Mouse (Mus musculus): ENCODE results near the gene Rapgef6. TPM values are rescaled to one million over a fixed set of nuclear protein-coding genes. Genes with fewer than 3 reads are reported as not detected.

Gene Rapgef6
- polyA plus RNA-seq, 1 experiment from 2014 or later = 33.2 TPM

- WGBS = 70% methylated on average over 2 of the region's 2 CpGs
- no peak for ATAC-seq (ENCODE audit: insufficient read depth)
- DNase-seq = no peak
Observed at GRCm38 (mm10) chr11:54533834-54534233, 11.2 kb downstream of the Rapgef6 start.

GRCm38 (mm10) chr11:54534871-54535270 is 12.2 kb downstream of the Rapgef6 start:
- no peak overlapping the region for H3K4me2 ChIP-seq
- peak; percentile 87 for TF ChIP-seq CTCF (IDR thresholded peaks at IDR 0.05; ENCODE audit: low read depth)
- no peak overlapping the region for H3K9ac ChIP-seq
- H3K9me3 ChIP-seq (ENCODE audit: low read depth, low read length) = no peaks in the 10 kb centered on the region
- no peak for ATAC-seq (ENCODE audit: insufficient read depth)
- DNase-seq = peak; percentile 84
- no peaks in the 10 kb centered on the region for H3K36me3 ChIP-seq (ENCODE audit: insufficient read depth)
- peaks cover 8% of the 10 kb centered on the region; the same call in 1 of the 2 replicates for H3K4me1 ChIP-seq (ENCODE audit: insufficient read depth)
- no peak overlapping the region for H3K27ac ChIP-seq (ENCODE audit: low read depth)
- no peaks in the 10 kb centered on the region for H3K27me3 ChIP-seq (ENCODE audit: insufficient read depth, low read length)
- H3K4me3 ChIP-seq (ENCODE audit: low read depth, low read length) = no peak overlapping the region
- 47% methylated on average over 6 of the region's 6 CpGs for WGBS

More at GRCm38 (mm10) chr11:54533834-54534233, 11.2 kb downstream of the Rapgef6 start:
- Histone ChIP-seq H3K36me3 (ENCODE audit: insufficient read depth) (no peaks in the 10 kb centered on the region), H3K4me3 (ENCODE audit: low read depth, low read length) (no peak overlapping the region), H3K27me3 (ENCODE audit: insufficient read depth, low read length) (no peaks in the 10 kb centered on the region), H3K9me3 (ENCODE audit: low read depth, low read length) (no peaks in the 10 kb centered on the region), H3K27ac (ENCODE audit: low read depth) (no peak overlapping the region), H3K4me2 (no peak overlapping the region), H3K4me1 (ENCODE audit: insufficient read depth) (peaks cover 8% of the 10 kb centered on the region; the same call in 1 of the 2 replicates), H3K9ac (no peak overlapping the region)
- TF ChIP-seq CTCF (IDR thresholded peaks at IDR 0.05; ENCODE audit: low read depth) = no peak

GRCm38 (mm10) chr11:54539031-54539430 is 16.4 kb downstream of the Rapgef6 start:
- no peak for TF ChIP-seq CTCF (IDR thresholded peaks at IDR 0.05; ENCODE audit: low read depth)
- Histone ChIP-seq H3K4me2 (no peak overlapping the region), H3K9ac (no peak overlapping the region), H3K27ac (ENCODE audit: low read depth) (no peak overlapping the region), H3K9me3 (ENCODE audit: low read depth, low read length) (no peaks in the 10 kb centered on the region), H3K36me3 (ENCODE audit: insufficient read depth) (no peaks in the 10 kb centered on the region), H3K4me1 (ENCODE audit: insufficient read depth) (no peaks in the 10 kb centered on the region), H3K27me3 (ENCODE audit: insufficient read depth, low read length) (no peaks in the 10 kb centered on the region), H3K4me3 (ENCODE audit: low read depth, low read length) (no peak overlapping the region)
- 42% methylated on average over 2 of the region's 2 CpGs for WGBS
- DNase-seq = no peak
- no peak for ATAC-seq (ENCODE audit: insufficient read depth)

GRCm38 (mm10) chr11:54539486-54539885 is 16.8 kb downstream of the Rapgef6 start:
- ATAC-seq (ENCODE audit: insufficient read depth) = no peak
- DNase-seq = no peak
- Histone ChIP-seq H3K4me1 (ENCODE audit: insufficient read depth) (no peaks in the 10 kb centered on the region), H3K27me3 (ENCODE audit: insufficient read depth, low read length) (no peaks in the 10 kb centered on the region), H3K4me3 (ENCODE audit: low read depth, low read length) (no peak overlapping the region), H3K4me2 (no peak overlapping the region), H3K9me3 (ENCODE audit: low read depth, low read length) (no peaks in the 10 kb centered on the region), H3K36me3 (ENCODE audit: insufficient read depth) (no peaks in the 10 kb centered on the region), H3K9ac (no peak overlapping the region), H3K27ac (ENCODE audit: low read depth) (no peak overlapping the region)
- no peak for TF ChIP-seq CTCF (IDR thresholded peaks at IDR 0.05; ENCODE audit: low read depth)
- 55% methylated on average over 2 of the region's 2 CpGs for WGBS

GRCm38 (mm10) chr11:54540328-54540727 is 17.7 kb downstream of the Rapgef6 start:
- ATAC-seq (ENCODE audit: insufficient read depth) = no peak
- no peaks in the 10 kb centered on the region for H3K27me3 ChIP-seq (ENCODE audit: insufficient read depth, low read length)
- TF ChIP-seq CTCF (IDR thresholded peaks at IDR 0.05; ENCODE audit: low read depth) = no peak
- no peak overlapping the region for H3K9ac ChIP-seq
- DNase-seq = no peak
- H3K4me2 ChIP-seq = no peak overlapping the region
- H3K4me3 ChIP-seq (ENCODE audit: low read depth, low read length) = no peak overlapping the region
- H3K4me1 ChIP-seq (ENCODE audit: insufficient read depth) = no peaks in the 10 kb centered on the region
- H3K36me3 ChIP-seq (ENCODE audit: insufficient read depth) = no peaks in the 10 kb centered on the region
- H3K9me3 ChIP-seq (ENCODE audit: low read depth, low read length) = no peaks in the 10 kb centered on the region
- no peak overlapping the region for H3K27ac ChIP-seq (ENCODE audit: low read depth)

- Histone ChIP-seq H3K4me3 (ENCODE audit: low read depth, low read length) (no peak overlapping the region), H3K4me2 (no peak overlapping the region), H3K36me3 (ENCODE audit: insufficient read depth) (no peaks in the 10 kb centered on the region), H3K9me3 (ENCODE audit: low read depth, low read length) (no peaks in the 10 kb centered on the region), H3K27me3 (ENCODE audit: insufficient read depth, low read length) (no peaks in the 10 kb centered on the region), H3K27ac (ENCODE audit: low read depth) (no peak overlapping the region), H3K9ac (no peak overlapping the region), H3K4me1 (ENCODE audit: insufficient read depth) (no peaks in the 10 kb centered on the region)
- TF ChIP-seq CTCF (IDR thresholded peaks at IDR 0.05; ENCODE audit: low read depth) = no peak
- ATAC-seq (ENCODE audit: insufficient read depth) (no peak), DNase-seq (no peak)
Observed at GRCm38 (mm10) chr11:54542414-54542813, 19.8 kb downstream of the Rapgef6 start.

- Histone ChIP-seq H3K36me3 (ENCODE audit: insufficient read depth) (no peaks in the 10 kb centered on the region), H3K4me3 (ENCODE audit: low read depth, low read length) (no peak overlapping the region), H3K27ac (ENCODE audit: low read depth) (no peak overlapping the region), H3K9me3 (ENCODE audit: low read depth, low read length) (no peaks in the 10 kb centered on the region), H3K9ac (no peak overlapping the region), H3K27me3 (ENCODE audit: insufficient read depth, low read length) (no peaks in the 10 kb centered on the region), H3K4me1 (ENCODE audit: insufficient read depth) (no peaks in the 10 kb centered on the region), H3K4me2 (no peak overlapping the region)
- DNase-seq = no peak
- 85% methylated on average over 2 of the region's 2 CpGs for WGBS
- ATAC-seq (ENCODE audit: insufficient read depth) = no peak
- no peak for TF ChIP-seq CTCF (IDR thresholded peaks at IDR 0.05; ENCODE audit: low read depth)
Observed at GRCm38 (mm10) chr11:54554970-54555369, 32.3 kb downstream of the Rapgef6 start.

GRCm38 (mm10) chr11:54562761-54563160 is 40.1 kb downstream of the Rapgef6 start:
- Histone ChIP-seq H3K9me3 (ENCODE audit: low read depth, low read length) (no peaks in the 10 kb centered on the region), H3K36me3 (ENCODE audit: insufficient read depth) (no peaks in the 10 kb centered on the region), H3K27ac (ENCODE audit: low read depth) (no peak overlapping the region), H3K9ac (no peak overlapping the region), H3K4me3 (ENCODE audit: low read depth, low read length) (no peak overlapping the region), H3K4me1 (ENCODE audit: insufficient read depth) (no peaks in the 10 kb centered on the region), H3K27me3 (ENCODE audit: insufficient read depth, low read length) (no peaks in the 10 kb centered on the region), H3K4me2 (no peak overlapping the region)
- ATAC-seq (ENCODE audit: insufficient read depth) = no peak
- 86% methylated on average over 5 of the region's 5 CpGs for WGBS
- DNase-seq = peak; percentile 54
- TF ChIP-seq CTCF (IDR thresholded peaks at IDR 0.05; ENCODE audit: low read depth) = peak; percentile 38

Data from lung, embryonic 14.5 days (tissue).